Mouse (Mus musculus): ENCODE measurements around the gene Srl.
A peak's percentile ranks its signal among the peaks of the same experiment; 100 is the strongest.

Srl gene

GRCm38 (mm10) chr16:4519157-4519556 is 22.5 kb downstream of the Srl start:
- no peak for DNase-seq (ENCODE audit: low read depth, low spot score)

GRCm38 (mm10) chr16:4517906-4518305 is 23.7 kb downstream of the Srl start:
- DNase-seq (ENCODE audit: low read depth, low spot score): no peak

- no peak for DNase-seq (ENCODE audit: low read depth, low spot score)
Observed at GRCm38 (mm10) chr16:4514383-4514782, 27.2 kb downstream of the Srl start.

- DNase-seq (ENCODE audit: low read depth, low spot score): no peak
Observed at GRCm38 (mm10) chr16:4512661-4513438, 28.8 kb downstream of the Srl start.

GRCm38 (mm10) chr16:4511371-4511770 is 30.2 kb downstream of the Srl start:
- DNase-seq (ENCODE audit: low read depth, low spot score): no peak

GRCm38 (mm10) chr16:4506181-4506580 is 35.4 kb downstream of the Srl start:
- no peak for DNase-seq (ENCODE audit: low read depth, low spot score)

GRCm38 (mm10) chr16:4503495-4503894 is 38.1 kb downstream of the Srl start:
- no peak for DNase-seq (ENCODE audit: low read depth, low spot score)

GRCm38 (mm10) chr16:4502568-4502967 is 39.0 kb downstream of the Srl start:
- no peak for DNase-seq (ENCODE audit: low read depth, low spot score)

- DNase-seq (ENCODE audit: low read depth, low spot score): no peak
Observed at GRCm38 (mm10) chr16:4501703-4502102, 39.9 kb downstream of the Srl start.

GRCm38 (mm10) chr16:4500598-4501385 is 40.8 kb downstream of the Srl start:
- no peak for DNase-seq (ENCODE audit: low read depth, low spot score)

GRCm38 (mm10) chr16:4497762-4498607 is 43.6 kb downstream of the Srl start:
- no peak for DNase-seq (ENCODE audit: low read depth, low spot score)

- no peak for DNase-seq (ENCODE audit: low read depth, low spot score)
Observed at GRCm38 (mm10) chr16:4496470-4496869, 45.1 kb downstream of the Srl start.

GRCm38 (mm10) chr16:4495861-4496260 is 45.8 kb downstream of the Srl start:
- DNase-seq (ENCODE audit: low read depth, low spot score): no peak

GRCm38 (mm10) chr16:4492777-4493563 is 48.6 kb downstream of the Srl start:
- no peak for DNase-seq (ENCODE audit: low read depth, low spot score)

GRCm38 (mm10) chr16:4489114-4489624 is 52.4 kb downstream of the Srl start:
- peak; percentile 25 for DNase-seq (ENCODE audit: low read depth, low spot score)

- no peak for DNase-seq (ENCODE audit: low read depth, low spot score)
Observed at GRCm38 (mm10) chr16:4480616-4481265, 60.9 kb downstream of the Srl start.

- no peak for DNase-seq (ENCODE audit: low read depth, low spot score)
Observed at GRCm38 (mm10) chr16:4477591-4478215, 63.9 kb downstream of the Srl start.

GRCm38 (mm10) chr16:4474882-4475803 is 66.5 kb downstream of the Srl start:
- peak; percentile 91 for DNase-seq (ENCODE audit: low read depth, low spot score)
